Mouse (Mus musculus): ENCODE measurements around the gene Ppfia3. TPM values are rescaled to one million over a fixed set of nuclear protein-coding genes. Genes with fewer than 3 reads are reported as not detected.

The Ppfia3 gene
- polyA plus RNA-seq, 1 experiment = 2.5 TPM

DNA sequence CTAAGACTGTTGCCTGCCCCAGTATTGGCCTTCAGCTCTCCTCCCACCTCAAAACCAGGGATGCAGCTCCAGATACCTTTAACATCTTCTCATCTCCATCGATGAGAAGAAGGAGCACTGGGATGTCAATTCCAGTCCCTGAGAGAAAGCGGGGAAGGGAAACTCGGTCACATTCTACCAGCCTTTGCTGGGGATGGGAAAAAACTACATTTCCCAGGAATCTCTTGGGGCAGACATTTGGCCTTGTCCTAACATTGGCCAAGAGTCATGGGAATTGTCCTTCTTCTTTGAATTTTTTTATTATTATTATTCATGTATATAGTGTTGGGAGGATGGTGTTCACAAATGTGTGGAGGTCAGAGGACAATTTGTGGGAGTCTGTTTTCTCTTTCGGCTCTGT, 44.6 kb downstream of the Ppfia3 start:
- H3K4me3 ChIP-seq (ENCODE audit: insufficient read depth, low read length) = no peak overlapping the region
- TF ChIP-seq CTCF (IDR thresholded peaks at IDR 0.05; ENCODE audit: borderline replicate concordance, insufficient read depth, low read length) = no peak
- TF ChIP-seq POLR2A (IDR thresholded peaks at IDR 0.05; ENCODE audit: low read depth, low read length) = no peak
- H3K4me1 ChIP-seq (ENCODE audit: control insufficient read depth, insufficient read depth, low read length) = no peaks in the 10 kb centered on the region

DNA sequence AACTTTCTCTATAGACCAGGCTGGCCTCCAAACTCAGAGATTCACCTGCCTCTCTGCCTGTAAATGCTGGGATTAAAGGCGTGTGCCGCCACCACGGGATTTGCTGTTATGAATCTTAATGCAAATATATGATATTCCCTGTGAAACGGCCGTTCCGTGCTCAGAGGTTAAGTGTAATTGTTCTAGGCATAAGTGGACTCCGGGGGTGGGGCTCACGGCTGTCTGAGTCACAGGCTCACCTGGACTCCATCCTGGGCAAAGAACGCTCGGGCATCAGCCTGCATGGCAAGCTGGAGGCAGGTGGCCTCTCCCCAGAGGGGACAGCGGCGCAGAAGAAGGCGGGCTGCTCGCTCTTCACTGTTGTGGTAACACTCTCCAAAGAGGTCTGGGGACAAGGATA, 50.3 kb downstream of the Ppfia3 start:
- Histone ChIP-seq H3K27ac (ENCODE audit: insufficient read depth, low read length) (no peak overlapping the region), H3K4me3 (ENCODE audit: insufficient read depth, low read length) (no peak overlapping the region), H3K4me1 (ENCODE audit: control insufficient read depth, insufficient read depth, low read length) (peaks cover 13% of the 10 kb centered on the region)
- no peak for TF ChIP-seq POLR2A (IDR thresholded peaks at IDR 0.05; ENCODE audit: low read depth, low read length)
- no peak for TF ChIP-seq CTCF (IDR thresholded peaks at IDR 0.05; ENCODE audit: borderline replicate concordance, insufficient read depth, low read length)

More for the DNA sequence above, 44.6 kb downstream of the Ppfia3 start:
- no peak overlapping the region for H3K27ac ChIP-seq (ENCODE audit: insufficient read depth, low read length)

DNA sequence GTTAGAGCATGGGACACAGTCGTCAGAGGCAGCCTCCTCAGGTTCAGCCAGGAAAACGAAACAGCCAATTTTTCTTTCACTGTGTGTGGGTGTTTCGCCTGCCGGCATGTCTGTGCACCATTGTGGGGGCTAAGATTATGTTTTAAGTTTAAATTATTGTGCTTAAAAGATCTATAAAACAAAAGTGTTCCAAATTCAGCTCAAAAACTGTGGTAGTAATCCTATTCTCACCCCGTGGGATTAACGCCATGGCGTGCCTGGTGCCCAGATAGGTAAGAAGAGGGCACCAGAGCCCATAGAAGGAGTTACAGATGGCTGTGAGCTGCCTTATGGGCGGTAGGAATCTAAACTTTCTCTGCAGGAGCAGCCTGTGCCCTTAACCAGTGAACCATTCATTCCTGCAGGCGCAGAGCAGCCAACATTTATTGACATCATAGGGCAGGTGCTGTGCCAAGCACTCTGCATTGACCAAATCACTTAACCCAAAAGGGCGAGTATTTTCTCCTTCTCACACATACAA, 51.6 kb downstream of the Ppfia3 start:
- no peak overlapping the region for H3K4me3 ChIP-seq (ENCODE audit: insufficient read depth, low read length)
- H3K4me1 ChIP-seq (ENCODE audit: control insufficient read depth, insufficient read depth, low read length) = peaks cover 13% of the 10 kb centered on the region
- no peak for TF ChIP-seq POLR2A (IDR thresholded peaks at IDR 0.05; ENCODE audit: low read depth, low read length)
- TF ChIP-seq CTCF (IDR thresholded peaks at IDR 0.05; ENCODE audit: borderline replicate concordance, insufficient read depth, low read length) = no peak
- H3K27ac ChIP-seq (ENCODE audit: insufficient read depth, low read length) = no peak overlapping the region

DNA sequence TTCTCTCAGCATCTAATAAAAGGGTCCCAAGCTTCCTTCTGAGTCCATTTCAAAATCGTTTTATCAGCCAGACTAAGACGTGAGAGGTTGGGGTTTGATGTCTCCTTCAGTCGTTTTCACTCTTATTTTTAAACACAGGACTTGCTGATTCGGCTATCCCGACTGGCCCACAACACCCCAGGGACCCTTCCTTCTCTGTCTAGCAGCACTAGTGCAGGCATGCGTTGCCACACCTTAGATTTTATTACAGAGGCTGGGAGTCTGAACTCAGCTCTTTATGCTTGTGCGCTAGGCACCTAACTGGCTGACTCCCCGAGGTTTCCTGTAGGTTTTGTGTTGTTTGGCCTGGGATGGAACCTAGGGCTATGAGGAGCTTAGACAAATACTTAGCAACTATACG, 53.3 kb downstream of the Ppfia3 start:
- Histone ChIP-seq H3K4me1 (ENCODE audit: control insufficient read depth, insufficient read depth, low read length) (peaks cover 13% of the 10 kb centered on the region), H3K27ac (ENCODE audit: insufficient read depth, low read length) (no peak overlapping the region), H3K4me3 (ENCODE audit: insufficient read depth, low read length) (no peak overlapping the region)
- TF ChIP-seq POLR2A (IDR thresholded peaks at IDR 0.05; ENCODE audit: low read depth, low read length) (no peak), CTCF (IDR thresholded peaks at IDR 0.05; ENCODE audit: borderline replicate concordance, insufficient read depth, low read length) (no peak)

DNA sequence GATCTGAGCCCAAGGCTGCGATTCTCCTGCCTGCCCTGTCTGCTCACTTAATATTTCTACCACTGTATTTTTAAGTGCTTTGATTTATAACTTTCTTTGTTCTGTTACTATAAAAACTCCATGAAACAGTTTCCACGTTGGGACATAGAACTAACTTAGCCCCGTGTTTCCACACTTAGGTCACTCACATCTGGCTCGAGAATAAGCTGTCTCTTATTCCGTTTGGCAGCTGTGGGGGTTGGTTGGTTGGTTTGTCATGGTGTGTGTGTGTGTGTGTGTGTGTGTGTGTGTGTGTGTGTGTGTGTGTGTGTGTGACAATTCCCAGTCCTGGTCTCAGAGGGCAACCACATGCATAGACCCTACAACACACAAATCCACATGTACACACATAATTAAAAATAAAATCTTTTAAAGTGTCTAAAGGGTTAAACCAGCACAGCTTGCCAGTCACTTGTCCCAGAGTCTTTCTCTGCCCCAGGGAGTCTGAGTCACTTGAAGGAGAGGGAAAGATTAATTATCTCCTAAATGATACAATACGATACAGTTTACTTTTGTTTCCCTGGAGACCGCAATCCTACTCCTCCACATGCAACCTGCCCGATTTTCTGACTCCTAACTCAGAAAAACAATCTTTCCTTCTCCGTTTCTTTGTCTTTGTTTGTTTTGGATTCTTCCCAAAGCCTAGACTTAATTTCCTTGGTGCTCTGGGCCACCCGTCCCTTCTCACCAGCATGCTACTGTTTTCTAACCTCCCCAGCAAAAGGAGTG, 53.9 kb downstream of the Ppfia3 start:
- Histone ChIP-seq H3K27ac (ENCODE audit: insufficient read depth, low read length) (no peak overlapping the region), H3K4me3 (ENCODE audit: insufficient read depth, low read length) (no peak overlapping the region), H3K4me1 (ENCODE audit: control insufficient read depth, insufficient read depth, low read length) (peaks cover 13% of the 10 kb centered on the region)
- TF ChIP-seq CTCF (IDR thresholded peaks at IDR 0.05; ENCODE audit: borderline replicate concordance, insufficient read depth, low read length) (no peak), POLR2A (IDR thresholded peaks at IDR 0.05; ENCODE audit: low read depth, low read length) (no peak)

GRCm38 (mm10) chr7:45312023-45312422, 54.8 kb downstream of the Ppfia3 start:
- TF ChIP-seq CTCF (IDR thresholded peaks at IDR 0.05; ENCODE audit: borderline replicate concordance, insufficient read depth, low read length) (no peak), POLR2A (IDR thresholded peaks at IDR 0.05; ENCODE audit: low read depth, low read length) (no peak)
- Histone ChIP-seq H3K27ac (ENCODE audit: insufficient read depth, low read length) (no peak overlapping the region), H3K4me1 (ENCODE audit: control insufficient read depth, insufficient read depth, low read length) (peaks cover 13% of the 10 kb centered on the region), H3K4me3 (ENCODE audit: insufficient read depth, low read length) (no peak overlapping the region)

- H3K27ac ChIP-seq (ENCODE audit: insufficient read depth, low read length) = no peak overlapping the region
Observed at GRCm38 (mm10) chr7:45309455-45309854, 57.4 kb downstream of the Ppfia3 start.

DNA sequence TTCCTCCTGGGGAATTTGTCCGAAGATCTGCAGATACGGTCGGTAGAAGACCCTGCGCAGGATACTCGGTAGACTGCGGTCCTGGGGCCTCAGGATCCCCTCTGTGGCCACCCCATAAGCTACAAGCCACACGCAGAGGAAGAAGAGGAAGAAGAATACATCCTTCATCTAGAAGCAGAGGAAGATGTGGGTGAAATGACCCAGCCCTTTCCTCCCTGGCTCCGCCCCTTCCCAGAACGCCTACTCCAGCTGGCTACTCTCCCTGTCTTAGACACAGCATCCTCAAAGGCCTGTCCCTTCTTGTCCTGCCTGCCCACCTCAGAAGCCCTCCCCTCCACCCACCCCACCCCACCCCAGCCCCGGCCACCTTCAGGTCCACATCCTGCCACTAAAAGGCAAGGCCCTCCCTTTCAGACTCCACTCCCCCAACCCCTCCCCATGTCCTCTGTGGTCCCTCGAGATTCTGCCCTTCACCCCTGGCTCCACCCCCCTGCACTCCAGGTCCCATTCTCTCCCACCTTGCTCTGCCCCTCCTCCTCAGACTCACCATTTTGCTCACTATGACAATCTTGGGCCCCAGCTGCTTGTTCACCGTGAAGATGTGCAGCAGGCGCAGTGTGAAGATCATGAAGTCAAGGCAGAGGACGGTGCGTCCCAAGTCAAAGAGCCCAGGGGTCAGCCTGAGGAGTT, 58.1 kb downstream of the Ppfia3 start:
- H3K4me1 ChIP-seq (ENCODE audit: control insufficient read depth, insufficient read depth, low read length) = peaks cover 10% of the 10 kb centered on the region
- no peak overlapping the region for H3K27ac ChIP-seq (ENCODE audit: insufficient read depth, low read length)
- H3K4me3 ChIP-seq (ENCODE audit: insufficient read depth, low read length) = no peak overlapping the region
- TF ChIP-seq POLR2A (IDR thresholded peaks at IDR 0.05; ENCODE audit: low read depth, low read length) = no peak
- no peak for TF ChIP-seq CTCF (IDR thresholded peaks at IDR 0.05; ENCODE audit: borderline replicate concordance, insufficient read depth, low read length)

More at GRCm38 (mm10) chr7:45309455-45309854, 57.4 kb downstream of the Ppfia3 start:
- peaks cover 13% of the 10 kb centered on the region for H3K4me1 ChIP-seq (ENCODE audit: control insufficient read depth, insufficient read depth, low read length)
- H3K4me3 ChIP-seq (ENCODE audit: insufficient read depth, low read length) = no peak overlapping the region
- TF ChIP-seq CTCF (IDR thresholded peaks at IDR 0.05; ENCODE audit: borderline replicate concordance, insufficient read depth, low read length) (peak; percentile 52; the same call in 1 of the 2 replicates), POLR2A (IDR thresholded peaks at IDR 0.05; ENCODE audit: low read depth, low read length) (no peak)

GRCm38 (mm10) chr7:45305275-45305674, 61.5 kb downstream of the Ppfia3 start:
- TF ChIP-seq CTCF (IDR thresholded peaks at IDR 0.05; ENCODE audit: borderline replicate concordance, insufficient read depth, low read length) = peak; percentile 78
- TF ChIP-seq POLR2A (IDR thresholded peaks at IDR 0.05; ENCODE audit: low read depth, low read length) = no peak
- no peak overlapping the region for H3K27ac ChIP-seq (ENCODE audit: insufficient read depth, low read length)
- H3K4me1 ChIP-seq (ENCODE audit: control insufficient read depth, insufficient read depth, low read length) = no peaks in the 10 kb centered on the region
- no peak overlapping the region for H3K4me3 ChIP-seq (ENCODE audit: insufficient read depth, low read length)

GRCm38 (mm10) chr7:45304869-45305268, 62.0 kb downstream of the Ppfia3 start:
- Histone ChIP-seq H3K4me1 (ENCODE audit: control insufficient read depth, insufficient read depth, low read length) (no peaks in the 10 kb centered on the region), H3K4me3 (ENCODE audit: insufficient read depth, low read length) (no peak overlapping the region), H3K27ac (ENCODE audit: insufficient read depth, low read length) (no peak overlapping the region)
- TF ChIP-seq CTCF (IDR thresholded peaks at IDR 0.05; ENCODE audit: borderline replicate concordance, insufficient read depth, low read length) (no peak), POLR2A (IDR thresholded peaks at IDR 0.05; ENCODE audit: low read depth, low read length) (no peak)

Data from embryonic fibroblast, embryonic 13.5 days (primary cell).